Comparison of ENCODE assay signal across 8 mouse cellular contexts in genomic region chr10:43578754-43579380, GRCm38 (mm10). TPM values are rescaled to one million over a fixed set of nuclear protein-coding genes. Genes with fewer than 3 reads are reported as not detected.
A peak's percentile ranks its signal among the peaks of the same experiment; 100 is the strongest.
DNase-seq lines count a peak whose midpoint lies in the region; ATAC-seq and TF ChIP-seq lines count a peak whose summit lies in the region.

No protein-coding gene starts in this region.

- TF ChIP-seq CTCF in CH12.LX (conservative IDR thresholded peaks at IDR 0.05 in 1 of 2, IDR thresholded peaks at IDR 0.05 in 1 of 2; ENCODE audit: low read depth in 2 of 2, low read length in 2 of 2), result no peak

- TF ChIP-seq EP300 in CH12.LX (IDR thresholded peaks at IDR 0.05; ENCODE audit: low read length), result no peak

- H3K9me3 ChIP-seq in CH12.LX (replicated peaks; ENCODE audit: low read length), result peaks cover 2% of the 10 kb centered on the region
- peaks cover 6% of the 10 kb centered on the region for H3K9me3 ChIP-seq in erythroblast, embryonic 14.5 days (ENCODE audit: control insufficient read depth, low read length)
- no peaks in the 10 kb centered on the region for H3K9me3 ChIP-seq in limb, embryonic 11.5 days (ENCODE audit: control insufficient read depth, low read length)
- H3K9me3 ChIP-seq in midbrain, embryonic 11.5 days (ENCODE audit: control insufficient read depth, low read length), result no peaks in the 10 kb centered on the region

- dilution Hi-C loops in CH12.LX (cut with MboI; ENCODE audit: extremely low pct_ligation_motif_present, extremely low pct_unique_long_range_greater_than_20kb, low sequenced_read_pairs), result no loop called here

- H3K9ac ChIP-seq in CH12.LX (ENCODE audit: insufficient read depth, low read depth), result peak overlapping the region; percentile 88
- peak overlapping the region; percentile 97 for H3K9ac ChIP-seq in limb, embryonic 11.5 days (ENCODE audit: low read length)
- H3K9ac ChIP-seq in midbrain, embryonic 11.5 days (ENCODE audit: low read length), result peak overlapping the region; percentile 95

- DNase-seq in CH12.LX (ENCODE audit: extremely low read depth), result peak; percentile 78
- peak; percentile 65 to 82 for DNase-seq in adrenal gland, adult (ENCODE audit: inconsistent age in 2 of 2, low spot score in 1 of 2)
- peak; percentile 21 for DNase-seq in heart, postnatal 25 days (ENCODE audit: low spot score)
- DNase-seq in limb, embryonic 11.5 days (ENCODE audit: low spot score), result peak; percentile 97
- no peak for DNase-seq in midbrain, embryonic 11.5 days (ENCODE audit: low spot score, missing footprints)
- DNase-seq in spleen, postnatal 10 days (ENCODE audit: low spot score in 2 of 2), result peak; percentile 95 to 99
- no peak for DNase-seq in frontal cortex, adult 2 months (ENCODE audit: extremely low spot score in 1 of 2, low spot score in 1 of 2)

- intact Hi-C loops in heart, postnatal 25 days (cut with DNase I), result loop anchor here (5.0 to 10.0 kb wide), 2 partner anchors 493 to 596 kb away; no protein-coding TSS in a partner anchor

- peak overlapping the region; percentile 22; the same call in 1 of the 2 replicates for H3K4me2 ChIP-seq in CH12.LX (ENCODE audit: insufficient read depth, low read depth, poor library complexity, severe bottlenecking)
- peak overlapping the region; percentile 69 for H3K4me2 ChIP-seq in limb, embryonic 11.5 days (ENCODE audit: low read depth, severe bottlenecking)
- H3K4me2 ChIP-seq in midbrain, embryonic 11.5 days, result peak overlapping the region; percentile 90

- peaks cover 16 to 24% of the 10 kb centered on the region in 2 experiments for H3K36me3 ChIP-seq in CH12.LX (replicated peaks in 1 of 2; ENCODE audit: control insufficient read depth in 1 of 2, insufficient read depth in 1 of 2, low read length in 1 of 2)
- H3K36me3 ChIP-seq in erythroblast, embryonic 14.5 days (ENCODE audit: control insufficient read depth), result peaks cover 55% of the 10 kb centered on the region
- H3K36me3 ChIP-seq in limb, embryonic 11.5 days (ENCODE audit: control insufficient read depth, insufficient read depth, low read length), result peaks cover 14% of the 10 kb centered on the region; the same call in 1 of the 2 replicates
- peaks cover 3% of the 10 kb centered on the region; the same call in 1 of the 2 replicates for H3K36me3 ChIP-seq in midbrain, embryonic 11.5 days (ENCODE audit: control insufficient read depth, insufficient read depth, low read length)

- WGBS in limb, embryonic 11.5 days, result under 1% methylated on average over 51 of the region's 65 CpGs
- WGBS in midbrain, embryonic 11.5 days, result under 1% methylated on average over 59 of the region's 65 CpGs

- peak; percentile 95 for TF ChIP-seq POLR2A in CH12.LX (IDR thresholded peaks at IDR 0.05; ENCODE audit: low read depth, low read length)

- TF ChIP-seq RAD21 in CH12.LX (IDR thresholded peaks at IDR 0.05; ENCODE audit: low read depth, low read length), result no peak

- peak; percentile 88 for ATAC-seq in limb, embryonic 11.5 days (ENCODE audit: insufficient number of reproducible peaks, low FRiP score, low TSS enrichment, low read depth)
- peak; percentile 80 for ATAC-seq in midbrain, embryonic 11.5 days (ENCODE audit: low FRiP score)

- in situ Hi-C loops in CH12.LX (cut with MboI; ENCODE audit: low pct_ligation_motif_present, low pct_unique_long_range_greater_than_20kb, low sequenced_read_pairs), result loop anchor here (5.0 to 10.0 kb wide), 3 partner anchors 163 to 486 kb away; no protein-coding TSS in a partner anchor

- no peaks in the 10 kb centered on the region for H3K27me3 ChIP-seq in CH12.LX (replicated peaks)
- peaks cover 11% of the 10 kb centered on the region; the same call in 1 of the 2 replicates for H3K27me3 ChIP-seq in erythroblast, embryonic 14.5 days (ENCODE audit: control insufficient read depth)
- H3K27me3 ChIP-seq in limb, embryonic 11.5 days (ENCODE audit: control insufficient read depth, insufficient read depth, low read length), result no peaks in the 10 kb centered on the region
- H3K27me3 ChIP-seq in midbrain, embryonic 11.5 days (ENCODE audit: control insufficient read depth, insufficient read depth, low read length), result peaks cover 6% of the 10 kb centered on the region; the same call in 1 of the 2 replicates

- H3K79me2 ChIP-seq in CH12.LX (replicated peaks; ENCODE audit: control insufficient read depth, extremely low read depth, insufficient read depth, poor library complexity, severe bottlenecking), result peaks cover 40% of the 10 kb centered on the region

- H3K4me3 ChIP-seq in CH12.LX (replicated peaks in 1 of 3; ENCODE audit: low read depth in 2 of 3, low read length in 2 of 3, poor library complexity in 1 of 3), result peak overlapping the region; percentile 68 to 96 (median 95)
- peak overlapping the region; percentile 70 for H3K4me3 ChIP-seq in erythroblast, embryonic 14.5 days (replicated peaks)
- H3K4me3 ChIP-seq in limb, embryonic 11.5 days (ENCODE audit: low read depth, low read length), result peak overlapping the region; percentile 84
- H3K4me3 ChIP-seq in midbrain, embryonic 11.5 days (ENCODE audit: low read depth, low read length), result peak overlapping the region; percentile 71

- peak overlapping the region; percentile 80 for H3K27ac ChIP-seq in CH12.LX (ENCODE audit: insufficient read depth, low read depth)
- peak overlapping the region; percentile 99 for H3K27ac ChIP-seq in limb, embryonic 11.5 days (replicated peaks; ENCODE audit: low read depth, low read length)
- H3K27ac ChIP-seq in midbrain, embryonic 11.5 days (ENCODE audit: low read depth, low read length), result peak overlapping the region; percentile 94

- H3K4me1 ChIP-seq in CH12.LX (ENCODE audit: control insufficient read depth in 1 of 2, insufficient read depth in 2 of 2), result peaks cover 7 to 43% of the 10 kb centered on the region in 2 experiments; a peak in 3 of 4 replicates
- H3K4me1 ChIP-seq in erythroblast, embryonic 14.5 days (ENCODE audit: control insufficient read depth), result peaks cover 67% of the 10 kb centered on the region
- H3K4me1 ChIP-seq in limb, embryonic 11.5 days (ENCODE audit: control insufficient read depth, insufficient read depth, low read length), result 0 out of 2 replicates have a peak, but pooled peaks cover 5% of the 10 kb centered on the region
- peaks cover 7% of the 10 kb centered on the region for H3K4me1 ChIP-seq in midbrain, embryonic 11.5 days (ENCODE audit: control insufficient read depth, insufficient read depth, low read length)

TF ChIP-seq in CH12.LX, 34 proteins besides CTCF, POLR2A, EP300 and RAD21 (continues in another document):
- TF ChIP-seq RCOR1 (conservative IDR thresholded peaks at IDR 0.05; ENCODE audit: low read depth, low read length), result peak; percentile 20; the same call in 1 of the 2 replicates
- peak; percentile 71 for TF ChIP-seq TCF12 (IDR thresholded peaks at IDR 0.05; ENCODE audit: low read depth, low read length)
- TF ChIP-seq ZNF384 (IDR thresholded peaks at IDR 0.05; ENCODE audit: low read depth, low read length), result no peak
- TF ChIP-seq ZKSCAN1 (IDR thresholded peaks at IDR 0.05; ENCODE audit: borderline replicate concordance, low read depth, low read length), result no peak
- peak; percentile 98 for TF ChIP-seq BHLHE40 (IDR thresholded peaks at IDR 0.05; ENCODE audit: low read depth, low read length)
- TF ChIP-seq JUN (IDR thresholded peaks at IDR 0.05; ENCODE audit: insufficient read depth, low read depth, low read length), result no peak
- TF ChIP-seq ZMIZ1 (IDR thresholded peaks at IDR 0.05; ENCODE audit: low read depth, low read length), result peak; percentile 99
- TF ChIP-seq MYC (IDR thresholded peaks at IDR 0.05; ENCODE audit: low read depth, low read length), result no peak
- peak; percentile 97 for TF ChIP-seq POLR2AphosphoS2 (IDR thresholded peaks at IDR 0.05; ENCODE audit: low read depth, low read length)
- peak; percentile 83 for TF ChIP-seq ETS1 (conservative IDR thresholded peaks at IDR 0.05; ENCODE audit: low read depth, low read length)
- 0 out of 2 replicates have a peak, but pooled peaks have one; percentile 84 for TF ChIP-seq UBTF (IDR thresholded peaks at IDR 0.05; ENCODE audit: low read depth, low read length)
- TF ChIP-seq MEF2A (IDR thresholded peaks at IDR 0.05; ENCODE audit: borderline replicate concordance, low read depth, low read length), result peak; percentile 57
- peak; percentile 60 for TF ChIP-seq SIN3A (IDR thresholded peaks at IDR 0.05; ENCODE audit: low read length)
- peak; percentile 39; the same call in 1 of the 2 replicates for TF ChIP-seq IRF4 (IDR thresholded peaks at IDR 0.05; ENCODE audit: low read depth, low read length)
- TF ChIP-seq NELFE (IDR thresholded peaks at IDR 0.05; ENCODE audit: low read depth, low read length), result peak; percentile 98
- peak; percentile 87 for TF ChIP-seq CHD2 (IDR thresholded peaks at IDR 0.05; ENCODE audit: low read length)

RNA-seq across cellular contexts. Expression of gene Cd24a, which starts 0.8 kb away (rescaled TPM):
- 469 and 899 TPM in 2 replicates for total RNA-seq in CH12.LX (2012; rRNA removed)
- 2,721 and 2,766 TPM in 2 replicates for total RNA-seq in CH12.LX (2014; rRNA removed)
- 1,820 and 2,120 TPM in 2 replicates for polyA plus RNA-seq in CH12.LX (2012; ENCODE audit: insufficient read length, low read depth)
- polyA plus RNA-seq in erythroblast, embryonic 14.5 days (2012), result 286 and 348 TPM in 2 replicates
- total RNA-seq in heart, postnatal 25 days (2021), result 10 to 100 TPM in 1 of 2 experiments, 1 to 10 TPM in 1; 8.0 to 14.3 TPM
- 795 and 838 TPM in 2 replicates for polyA plus RNA-seq in limb, embryonic 11.5 days (2014; fragmentation: Nextera tagmentation; extraction: Ambion mirVana)
- 516 and 568 TPM in 2 replicates for polyA plus RNA-seq in midbrain, embryonic 11.5 days (2014; fragmentation: Nextera tagmentation; extraction: Ambion mirVana)
- 42.8 and 43.2 TPM in 2 replicates for polyA plus RNA-seq in frontal cortex, adult 2 months (2012; rRNA removed)

RNA-seq across cellular contexts. Expression of gene 1700021F05Rik, which starts 38.1 kb away (rescaled TPM):
- 33.0 and 34.2 TPM in 2 replicates for total RNA-seq in CH12.LX (2012; rRNA removed)
- 50.0 and 53.0 TPM in 2 replicates for total RNA-seq in CH12.LX (2014; rRNA removed)
- 70.3 and 99.0 TPM in 2 replicates for polyA plus RNA-seq in CH12.LX (2012; ENCODE audit: insufficient read length, low read depth)
- polyA plus RNA-seq in erythroblast, embryonic 14.5 days (2012), result 1.3 and 2.0 TPM in 2 replicates
- 100 to 1,000 TPM; 107 to 111 TPM for total RNA-seq in heart, postnatal 25 days (2021)
- polyA plus RNA-seq in limb, embryonic 11.5 days (2014; fragmentation: Nextera tagmentation; extraction: Ambion mirVana), result 62.9 and 66.6 TPM in 2 replicates
- polyA plus RNA-seq in midbrain, embryonic 11.5 days (2014; fragmentation: Nextera tagmentation; extraction: Ambion mirVana), result 68.9 and 75.0 TPM in 2 replicates
- polyA plus RNA-seq in frontal cortex, adult 2 months (2012; rRNA removed), result 40.7 and 46.0 TPM in 2 replicates

RNA-seq across cellular contexts. Expression of gene Gm9803, which starts 55.0 kb away (rescaled TPM):
- 16.2 and 23.2 TPM in 2 replicates for total RNA-seq in CH12.LX (2012; rRNA removed)
- total RNA-seq in CH12.LX (2014; rRNA removed), result 56.6 and 99.7 TPM in 2 replicates
- 120 and 128 TPM in 2 replicates for polyA plus RNA-seq in CH12.LX (2012; ENCODE audit: insufficient read length, low read depth)
- polyA plus RNA-seq in erythroblast, embryonic 14.5 days (2012), result 0.57 and 1.1 TPM in 2 replicates
- 10 to 100 TPM in 1 of 2 experiments, 1 to 10 TPM in 1; 9.1 to 18.4 TPM for total RNA-seq in heart, postnatal 25 days (2021)
- 5.3 and 8.7 TPM in 2 replicates for polyA plus RNA-seq in limb, embryonic 11.5 days (2014; fragmentation: Nextera tagmentation; extraction: Ambion mirVana)
- 14.7 and 15.9 TPM in 2 replicates for polyA plus RNA-seq in midbrain, embryonic 11.5 days (2014; fragmentation: Nextera tagmentation; extraction: Ambion mirVana)
- polyA plus RNA-seq in frontal cortex, adult 2 months (2012; rRNA removed), result 15.4 and 24.6 TPM in 2 replicates

Comparison
In these comparisons a context has a peak if more than half of its experiments do, and no peak if none do; other contexts are left out.
1. DNase-seq: peak in CH12.LX (single experiment), adrenal gland, adult (2 of 2), heart, postnatal 25 days (single experiment), limb, embryonic 11.5 days (single experiment) and spleen, postnatal 10 days (2 of 2); none in midbrain, embryonic 11.5 days (single experiment) and frontal cortex, adult 2 months (0 of 2).
2. H3K4me2 ChIP-seq: peak in every context shown above with its lines; median percentile 90 in midbrain, embryonic 11.5 days; 69 in limb, embryonic 11.5 days; 22 in CH12.LX.
3. RNA of gene 1700021F05Rik, which starts 38.1 kb away (polyA plus RNA-seq): 68.9 to 75.0 TPM in midbrain, embryonic 11.5 days, 70.3 to 99.0 TPM in CH12.LX, 62.9 to 66.6 TPM in limb, embryonic 11.5 days and 40.7 to 46.0 TPM in frontal cortex, adult 2 months; 1.3 to 2.0 TPM in erythroblast, embryonic 14.5 days; every median in the first group is over 10 times any median in the second.
4. Peak in every context shown above with its lines, with median percentiles within 50 percentile points of each other: H3K27ac ChIP-seq, H3K4me3 ChIP-seq and H3K9ac ChIP-seq.